Mouse (Mus musculus): ENCODE results near the gene Hlcs. TPM values are rescaled to one million over a fixed set of nuclear protein-coding genes. Genes with fewer than 3 reads are reported as not detected.

Gene Hlcs
- polyA plus RNA-seq, 1 experiment from 2014 or later, result 12.5 TPM

- Histone ChIP-seq H3K4me3 (ENCODE audit: low read length) (no peak overlapping the region), H3K4me1 (ENCODE audit: control insufficient read depth, insufficient read depth, low read length) (no peaks in the 10 kb centered on the region), H3K27me3 (ENCODE audit: control insufficient read depth, insufficient read depth, low read length) (peaks cover 3% of the 10 kb centered on the region; the same call in 1 of the 2 replicates), H3K9me3 (ENCODE audit: control insufficient read depth, low read length) (no peaks in the 10 kb centered on the region), H3K4me2 (replicated peaks; ENCODE audit: low read depth, low read length) (no peak overlapping the region), H3K27ac (ENCODE audit: low read depth, low read length) (no peak overlapping the region), H3K9ac (ENCODE audit: low read depth, low read length) (no peak overlapping the region), H3K36me3 (ENCODE audit: control insufficient read depth, insufficient read depth, low read length) (no peaks in the 10 kb centered on the region)
- no peak for ATAC-seq (ENCODE audit: low FRiP score, low TSS enrichment)
- 64% methylated on average over 6 of the region's 6 CpGs for WGBS
These were observed 151.4 kb downstream of the Hlcs start for GRCm38 (mm10) chr16:94162000-94162399.

- Histone ChIP-seq H3K27me3 (ENCODE audit: control insufficient read depth, insufficient read depth, low read length) (peaks cover 2% of the 10 kb centered on the region), H3K4me1 (ENCODE audit: control insufficient read depth, insufficient read depth, low read length) (peaks cover 7% of the 10 kb centered on the region; the same call in 1 of the 2 replicates), H3K4me3 (ENCODE audit: low read length) (no peak overlapping the region), H3K27ac (ENCODE audit: low read depth, low read length) (no peak overlapping the region), H3K9me3 (ENCODE audit: control insufficient read depth, low read length) (no peaks in the 10 kb centered on the region), H3K9ac (ENCODE audit: low read depth, low read length) (no peak overlapping the region), H3K4me2 (replicated peaks; ENCODE audit: low read depth, low read length) (no peak overlapping the region), H3K36me3 (ENCODE audit: control insufficient read depth, insufficient read depth, low read length) (no peaks in the 10 kb centered on the region)
- 54% methylated on average over 8 of the region's 8 CpGs for WGBS
- no peak for ATAC-seq (ENCODE audit: low FRiP score, low TSS enrichment)
These were observed 155.6 kb downstream of the Hlcs start for GRCm38 (mm10) chr16:94157819-94158218.

- Histone ChIP-seq H3K9me3 (ENCODE audit: control insufficient read depth, low read length) (no peaks in the 10 kb centered on the region), H3K4me3 (ENCODE audit: low read length) (no peak overlapping the region), H3K4me2 (replicated peaks; ENCODE audit: low read depth, low read length) (no peak overlapping the region), H3K27me3 (ENCODE audit: control insufficient read depth, insufficient read depth, low read length) (no peaks in the 10 kb centered on the region; the same call in 1 of the 2 replicates), H3K36me3 (ENCODE audit: control insufficient read depth, insufficient read depth, low read length) (no peaks in the 10 kb centered on the region), H3K27ac (ENCODE audit: low read depth, low read length) (no peak overlapping the region), H3K4me1 (ENCODE audit: control insufficient read depth, insufficient read depth, low read length) (peaks cover 7% of the 10 kb centered on the region; the same call in 1 of the 2 replicates), H3K9ac (ENCODE audit: low read depth, low read length) (no peak overlapping the region)
- peak; percentile 7; the same call in 1 of the 2 replicates for ATAC-seq (ENCODE audit: low FRiP score, low TSS enrichment)
- WGBS, result 41% methylated on average over 14 of the region's 14 CpGs
These were observed 158.2 kb downstream of the Hlcs start for GRCm38 (mm10) chr16:94155041-94155653.

- WGBS, result 76% methylated on average over 15 of the region's 15 CpGs
- H3K4me1 ChIP-seq (ENCODE audit: control insufficient read depth, insufficient read depth, low read length), result peaks cover 7% of the 10 kb centered on the region; the same call in 1 of the 2 replicates
- no peak overlapping the region for H3K4me3 ChIP-seq (ENCODE audit: low read length)
- no peaks in the 10 kb centered on the region for H3K36me3 ChIP-seq (ENCODE audit: control insufficient read depth, insufficient read depth, low read length)
- H3K9ac ChIP-seq (ENCODE audit: low read depth, low read length), result no peak overlapping the region
- no peak overlapping the region for H3K27ac ChIP-seq (ENCODE audit: low read depth, low read length)
- no peak for ATAC-seq (ENCODE audit: low FRiP score, low TSS enrichment)
- H3K9me3 ChIP-seq (ENCODE audit: control insufficient read depth, low read length), result no peaks in the 10 kb centered on the region
- no peak overlapping the region for H3K4me2 ChIP-seq (replicated peaks; ENCODE audit: low read depth, low read length)
- H3K27me3 ChIP-seq (ENCODE audit: control insufficient read depth, insufficient read depth, low read length), result no peaks in the 10 kb centered on the region; the same call in 1 of the 2 replicates
These were observed 163.0 kb downstream of the Hlcs start for GRCm38 (mm10) chr16:94150125-94151103.

- no peak overlapping the region; the same call in 1 of the 2 replicates for H3K4me2 ChIP-seq (replicated peaks; ENCODE audit: low read depth, low read length)
- H3K27ac ChIP-seq (ENCODE audit: low read depth, low read length), result no peak overlapping the region
- H3K4me3 ChIP-seq (ENCODE audit: low read length), result no peak overlapping the region
- ATAC-seq (ENCODE audit: low FRiP score, low TSS enrichment), result 0 out of 2 replicates have a peak, but pooled peaks have one; percentile 43
- no peaks in the 10 kb centered on the region for H3K9me3 ChIP-seq (ENCODE audit: control insufficient read depth, low read length)
- H3K27me3 ChIP-seq (ENCODE audit: control insufficient read depth, insufficient read depth, low read length), result no peaks in the 10 kb centered on the region
- 55% methylated on average over 11 of the region's 11 CpGs for WGBS
- no peaks in the 10 kb centered on the region for H3K36me3 ChIP-seq (ENCODE audit: control insufficient read depth, insufficient read depth, low read length)
- no peak overlapping the region for H3K9ac ChIP-seq (ENCODE audit: low read depth, low read length)
- peaks cover 8% of the 10 kb centered on the region; the same call in 1 of the 2 replicates for H3K4me1 ChIP-seq (ENCODE audit: control insufficient read depth, insufficient read depth, low read length)
These were observed 165.2 kb downstream of the Hlcs start for GRCm38 (mm10) chr16:94148139-94148538.

- no peak overlapping the region for H3K9ac ChIP-seq (ENCODE audit: low read depth, low read length)
- no peaks in the 10 kb centered on the region for H3K27me3 ChIP-seq (ENCODE audit: control insufficient read depth, insufficient read depth, low read length)
- no peaks in the 10 kb centered on the region for H3K9me3 ChIP-seq (ENCODE audit: control insufficient read depth, low read length)
- no peak overlapping the region for H3K4me3 ChIP-seq (ENCODE audit: low read length)
- peaks cover 13% of the 10 kb centered on the region; the same call in 1 of the 2 replicates for H3K4me1 ChIP-seq (ENCODE audit: control insufficient read depth, insufficient read depth, low read length)
- H3K36me3 ChIP-seq (ENCODE audit: control insufficient read depth, insufficient read depth, low read length), result no peaks in the 10 kb centered on the region
- H3K27ac ChIP-seq (ENCODE audit: low read depth, low read length), result no peak overlapping the region
- H3K4me2 ChIP-seq (replicated peaks; ENCODE audit: low read depth, low read length), result peak overlapping the region; percentile 19
- ATAC-seq (ENCODE audit: low FRiP score, low TSS enrichment), result peak; percentile 40; the same call in 1 of the 2 replicates
- WGBS, result 6% methylated on average over 10 of the region's 10 CpGs
These were observed 170.0 kb downstream of the Hlcs start for GRCm38 (mm10) chr16:94143325-94143724.

- Histone ChIP-seq H3K9me3 (ENCODE audit: control insufficient read depth, low read length) (no peaks in the 10 kb centered on the region), H3K9ac (ENCODE audit: low read depth, low read length) (no peak overlapping the region), H3K36me3 (ENCODE audit: control insufficient read depth, insufficient read depth, low read length) (no peaks in the 10 kb centered on the region), H3K4me2 (replicated peaks; ENCODE audit: low read depth, low read length) (no peak overlapping the region), H3K27ac (ENCODE audit: low read depth, low read length) (no peak overlapping the region), H3K4me3 (ENCODE audit: low read length) (no peak overlapping the region), H3K27me3 (ENCODE audit: control insufficient read depth, insufficient read depth, low read length) (no peaks in the 10 kb centered on the region), H3K4me1 (ENCODE audit: control insufficient read depth, insufficient read depth, low read length) (peaks cover 13% of the 10 kb centered on the region; the same call in 1 of the 2 replicates)
- ATAC-seq (ENCODE audit: low FRiP score, low TSS enrichment), result peak; percentile 25; the same call in 1 of the 2 replicates
- WGBS, result 46% methylated on average over 10 of the region's 10 CpGs
These were observed 172.6 kb downstream of the Hlcs start for GRCm38 (mm10) chr16:94140746-94141145.

GRCm38 (mm10) chr16:94134218-94134617, 179.2 kb downstream of the Hlcs start:
- 62% methylated on average over 10 of the region's 10 CpGs for WGBS
- no peaks in the 10 kb centered on the region for H3K9me3 ChIP-seq (ENCODE audit: control insufficient read depth, low read length)
- H3K4me3 ChIP-seq (ENCODE audit: low read length), result no peak overlapping the region
- H3K4me1 ChIP-seq (ENCODE audit: control insufficient read depth, insufficient read depth, low read length), result no peaks in the 10 kb centered on the region
- no peak for ATAC-seq (ENCODE audit: low FRiP score, low TSS enrichment)
- H3K27ac ChIP-seq (ENCODE audit: low read depth, low read length), result no peak overlapping the region
- H3K4me2 ChIP-seq (replicated peaks; ENCODE audit: low read depth, low read length), result no peak overlapping the region
- H3K36me3 ChIP-seq (ENCODE audit: control insufficient read depth, insufficient read depth, low read length), result no peaks in the 10 kb centered on the region
- H3K27me3 ChIP-seq (ENCODE audit: control insufficient read depth, insufficient read depth, low read length), result no peaks in the 10 kb centered on the region
- no peak overlapping the region for H3K9ac ChIP-seq (ENCODE audit: low read depth, low read length)

Measured in kidney, embryonic 14.5 days (tissue).